Mouse (Mus musculus) E14TG2a.4 (cell line): ENCODE results near the gene Sh2d6.

Experiments used
- H3K27me3 ChIP-seq: 2 replicates; pipeline ENCODE4 v1.6.1; 2014; ENCODE audit warnings: low read length, control low read depth; ENCODE audit not compliant: insufficient read depth
- H3K36me3 ChIP-seq: 2 replicates; pipeline ENCODE4 v1.6.1; 2014; ENCODE audit warnings: low read length, control low read depth; ENCODE audit not compliant: insufficient read depth
- H3K4me1 ChIP-seq: replicated peaks from 2 replicates; pipeline ENCODE4 v1.6.1; 2014; ENCODE audit warnings: low read depth, low read length, control low read depth
- H3K4me3 ChIP-seq: replicated peaks from 2 replicates; pipeline ENCODE4 v1.5.1; 2014; ENCODE audit warnings: mild to moderate bottlenecking, low read length
- H3K9me3 ChIP-seq: 2 replicates; pipeline ENCODE4 v1.6.1; 2014; ENCODE audit warnings: low read length, control low read depth
- CTCF ChIP-seq: conservative IDR thresholded peaks from 2 replicates; pipeline ENCODE4 v1.5.1; 2014; ENCODE audit warnings: low read length
- NANOG ChIP-seq: IDR thresholded peaks from 2 replicates; pipeline ENCODE4 v1.6.1; 2014; ENCODE audit warnings: borderline replicate concordance, low read length, mixed read lengths
- POU5F1 ChIP-seq: IDR thresholded peaks from 2 replicates; pipeline ENCODE4 v1.6.1; 2014; ENCODE audit warnings: low read length, borderline replicate concordance

Gene Sh2d6

DNA sequence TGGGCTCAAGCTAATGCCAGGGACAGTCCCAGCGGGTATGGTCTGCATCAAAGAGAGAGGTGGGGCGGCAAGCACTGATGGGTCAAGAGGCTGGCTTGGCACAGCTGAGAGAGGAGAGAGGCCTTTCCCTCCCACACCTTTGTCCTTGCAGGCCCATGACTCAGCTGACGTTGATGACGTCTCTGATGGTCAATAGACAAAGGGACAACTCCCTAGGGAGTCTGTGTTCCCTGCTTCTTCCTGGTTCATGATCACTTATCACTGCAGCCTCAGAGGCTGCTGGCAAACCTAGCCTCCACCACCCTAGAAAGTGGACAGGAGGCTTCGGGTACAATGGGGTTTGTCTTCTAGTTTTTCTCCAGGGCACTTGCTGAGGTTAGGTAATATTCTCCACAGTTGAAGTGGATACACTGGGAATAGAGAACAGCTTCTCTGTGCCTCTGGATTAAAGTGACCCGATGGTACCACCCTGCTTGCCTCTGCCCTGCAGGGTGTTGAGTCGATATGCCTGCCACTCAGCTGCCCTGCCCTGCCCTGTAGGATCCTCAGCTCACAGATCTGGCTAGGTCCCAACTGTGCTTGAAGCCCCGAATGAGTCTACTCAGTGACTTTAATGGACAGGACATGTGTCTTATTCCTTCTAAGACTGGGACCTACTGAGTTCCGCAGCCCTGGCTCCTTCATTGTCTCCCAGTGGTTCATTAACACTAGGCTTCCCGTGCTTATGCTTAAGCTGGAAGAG is 7.1 kb upstream of the Sh2d6 start:
- TF ChIP-seq CTCF (no peak), POU5F1 (no peak), NANOG (no peak)

DNA sequence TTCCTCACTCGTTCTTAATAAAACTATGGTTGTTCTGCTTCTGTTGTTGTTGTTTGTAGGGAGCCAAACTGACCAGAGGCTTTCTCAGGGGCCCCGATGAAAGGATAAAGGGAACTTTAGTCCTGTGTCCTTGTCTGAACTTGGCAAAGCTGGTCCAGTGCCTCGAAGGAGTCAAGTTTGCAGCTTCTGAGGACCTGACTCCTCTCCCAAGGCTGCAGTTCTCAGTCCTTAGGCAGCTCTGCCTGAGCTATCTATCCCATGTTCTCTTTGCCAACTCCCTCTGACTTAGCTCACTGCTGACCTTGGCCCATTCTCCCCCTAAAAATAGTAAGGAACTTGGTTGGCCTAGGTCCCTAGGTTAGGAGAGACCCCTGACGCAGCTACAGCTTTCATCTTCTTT is 5.6 kb upstream of the Sh2d6 start:
- no peaks in the 10 kb centered on the region for H3K27me3 ChIP-seq
- H3K4me1 ChIP-seq, result no peaks in the 10 kb centered on the region
- H3K9me3 ChIP-seq, result no peaks in the 10 kb centered on the region
- H3K4me3 ChIP-seq, result no peak overlapping the region
- TF ChIP-seq CTCF (no peak), POU5F1 (no peak), NANOG (no peak)
- H3K36me3 ChIP-seq, result no peaks in the 10 kb centered on the region

More for the DNA sequence above, 7.1 kb upstream of the Sh2d6 start:
- Histone ChIP-seq H3K4me1 (no peaks in the 10 kb centered on the region), H3K27me3 (no peaks in the 10 kb centered on the region), H3K9me3 (no peaks in the 10 kb centered on the region), H3K4me3 (no peak overlapping the region), H3K36me3 (no peaks in the 10 kb centered on the region)

DNA sequence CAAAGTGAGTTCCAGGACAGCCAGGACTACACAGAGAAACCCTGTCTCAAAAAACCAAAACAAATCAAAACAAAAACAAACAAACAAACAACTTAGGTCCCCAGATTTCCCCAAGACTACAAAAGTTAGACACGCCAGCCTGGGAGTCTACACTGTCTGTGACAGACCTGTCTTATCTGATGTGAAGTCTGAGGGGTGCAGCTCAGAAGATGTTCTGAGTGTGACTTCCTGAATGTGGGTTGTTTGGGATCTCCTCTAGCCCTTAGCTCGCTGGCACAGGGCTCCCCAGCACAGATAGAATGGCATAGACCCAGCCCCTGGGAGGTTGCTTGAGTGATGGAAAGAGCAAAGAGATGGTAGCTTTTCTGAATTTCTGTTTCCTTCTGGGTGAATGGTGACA is 2.7 kb upstream of the Sh2d6 start:
- no peak for TF ChIP-seq NANOG
- TF ChIP-seq POU5F1, result no peak
- TF ChIP-seq CTCF, result no peak
- H3K4me3 ChIP-seq, result no peak overlapping the region
- H3K9me3 ChIP-seq, result no peaks in the 10 kb centered on the region
- H3K4me1 ChIP-seq, result peaks cover 19% of the 10 kb centered on the region
- no peaks in the 10 kb centered on the region for H3K36me3 ChIP-seq
- H3K27me3 ChIP-seq, result 0 out of 2 replicates have a peak, but pooled peaks cover 9% of the 10 kb centered on the region

DNA sequence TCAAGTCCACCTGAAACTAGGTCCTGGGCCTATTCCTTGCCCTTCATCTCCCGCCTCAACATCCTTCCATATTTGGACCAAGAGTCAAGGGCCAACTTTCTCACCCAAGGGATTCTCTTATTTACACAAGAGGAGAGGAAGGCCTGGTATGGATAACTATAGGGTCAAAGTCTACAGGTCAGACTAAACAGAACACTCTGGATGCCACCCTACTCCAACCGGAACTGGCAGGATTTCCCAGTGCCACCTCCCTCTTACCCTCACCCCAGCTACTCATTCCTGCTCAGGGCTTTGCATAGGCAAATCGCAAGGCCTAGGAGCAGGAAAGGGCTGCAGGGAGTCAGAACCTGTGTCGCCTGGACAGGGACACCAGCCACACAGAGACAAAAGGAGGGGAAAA is 1.7 kb upstream of the Sh2d6 start:
- TF ChIP-seq NANOG (no peak), CTCF (no peak), POU5F1 (no peak)
- H3K27me3 ChIP-seq, result 0 out of 2 replicates have a peak, but pooled peaks cover 9% of the 10 kb centered on the region
- H3K9me3 ChIP-seq, result no peaks in the 10 kb centered on the region
- H3K36me3 ChIP-seq, result no peaks in the 10 kb centered on the region
- peaks cover 22% of the 10 kb centered on the region for H3K4me1 ChIP-seq
- no peak overlapping the region for H3K4me3 ChIP-seq

DNA sequence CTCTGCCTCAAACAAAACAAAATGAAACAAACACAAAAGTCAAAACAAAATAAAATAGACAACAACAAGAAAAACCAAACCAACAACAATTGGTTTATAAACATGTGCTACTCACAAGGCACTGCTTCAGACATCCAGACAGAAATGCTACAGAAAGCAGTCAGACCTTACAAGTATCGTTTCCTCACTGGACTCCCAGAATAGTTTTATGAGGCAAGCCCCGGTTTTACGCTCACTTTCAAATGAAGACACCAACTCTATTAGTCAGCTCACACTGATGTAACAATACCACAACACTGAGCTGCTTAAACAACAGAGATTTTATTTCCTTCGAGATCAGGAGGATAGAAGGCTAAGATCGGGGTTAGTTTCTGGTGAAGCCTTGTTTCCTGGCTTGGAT is 781 bp upstream of the Sh2d6 start:
- no peaks in the 10 kb centered on the region for H3K9me3 ChIP-seq
- H3K4me3 ChIP-seq, result no peak overlapping the region
- peaks cover 22% of the 10 kb centered on the region for H3K4me1 ChIP-seq
- TF ChIP-seq POU5F1 (no peak), NANOG (no peak), CTCF (no peak)
- no peaks in the 10 kb centered on the region for H3K36me3 ChIP-seq
- peaks cover 12% of the 10 kb centered on the region for H3K27me3 ChIP-seq

- Histone ChIP-seq H3K36me3 (no peaks in the 10 kb centered on the region), H3K9me3 (no peaks in the 10 kb centered on the region), H3K27me3 (peaks cover 22% of the 10 kb centered on the region), H3K4me1 (peaks cover 24% of the 10 kb centered on the region), H3K4me3 (no peak overlapping the region)
- no peak for TF ChIP-seq NANOG
Observed at GRCm38 (mm10) chr6:72520904-72521303, 603 bp downstream of the Sh2d6 start.

DNA sequence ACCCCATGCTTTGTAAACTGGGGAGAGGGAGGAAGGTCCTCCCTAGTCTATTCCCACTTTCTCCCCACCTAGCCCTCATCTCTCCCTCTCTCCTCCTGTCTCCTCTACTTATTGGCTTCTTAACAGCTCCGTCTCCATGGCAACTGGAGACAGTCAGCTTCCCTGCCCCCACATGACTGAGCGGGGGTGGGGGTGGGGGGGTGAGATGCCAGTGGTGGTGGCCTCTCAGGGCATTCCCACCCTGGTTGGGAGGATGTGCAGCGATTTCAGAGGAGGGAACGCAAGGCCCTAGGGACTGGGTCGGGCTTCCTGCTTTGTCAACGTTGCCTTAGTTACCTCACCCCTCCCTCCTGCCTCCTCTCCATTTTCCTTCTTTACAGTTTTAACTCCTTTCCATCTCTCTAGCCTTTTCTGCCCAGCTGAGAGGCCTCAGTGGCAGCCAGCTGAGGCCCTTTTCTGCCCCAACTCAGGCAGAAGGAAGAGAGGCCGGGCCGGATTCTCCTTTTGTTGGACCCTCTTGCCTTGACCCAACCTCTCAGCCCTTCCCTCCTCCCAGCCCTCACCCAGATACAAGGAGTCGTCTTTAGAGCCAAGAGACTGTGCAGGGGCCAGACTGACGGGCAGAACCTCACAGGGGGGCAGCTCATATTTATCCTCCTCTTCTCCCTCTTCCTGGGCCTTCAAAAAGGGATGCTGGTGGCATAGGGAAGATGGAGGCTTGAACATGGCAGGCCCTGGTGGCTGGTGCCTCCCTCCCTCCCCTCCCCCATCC is 1.4 kb downstream of the Sh2d6 start:
- H3K9me3 ChIP-seq, result no peaks in the 10 kb centered on the region
- H3K4me3 ChIP-seq, result peak overlapping the region; percentile 32; the same call in 1 of the 2 replicates
- H3K36me3 ChIP-seq, result no peaks in the 10 kb centered on the region
- TF ChIP-seq POU5F1 (no peak), CTCF (no peak), NANOG (no peak)
- H3K4me1 ChIP-seq, result peaks cover 32% of the 10 kb centered on the region
- peaks cover 27% of the 10 kb centered on the region for H3K27me3 ChIP-seq

DNA sequence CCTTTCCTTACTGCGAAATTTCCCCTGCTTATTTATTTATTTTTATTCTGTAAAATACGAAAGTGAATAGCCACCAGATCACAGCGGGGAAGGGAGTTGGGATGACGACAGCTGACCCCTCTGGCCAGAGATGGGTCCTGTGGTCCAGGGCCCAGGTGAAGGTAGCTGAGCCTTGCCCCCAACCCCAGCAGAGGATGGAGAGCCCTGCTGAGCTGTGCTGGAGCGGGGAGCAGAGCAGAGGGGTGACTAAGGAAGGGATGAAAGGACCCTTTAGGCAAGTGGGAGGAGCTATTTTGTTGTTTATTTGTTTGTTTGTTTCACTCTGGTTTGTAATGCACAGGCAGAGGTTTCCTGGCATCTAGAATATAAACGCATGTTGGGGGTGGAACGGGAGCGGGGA is 2.2 kb downstream of the Sh2d6 start:
- no peaks in the 10 kb centered on the region for H3K9me3 ChIP-seq
- no peak for TF ChIP-seq NANOG
- no peak for TF ChIP-seq CTCF
- TF ChIP-seq POU5F1, result no peak

GRCm38 (mm10) chr6:72518842-72519241 is 2.7 kb downstream of the Sh2d6 start:
- Histone ChIP-seq H3K36me3 (no peaks in the 10 kb centered on the region), H3K9me3 (no peaks in the 10 kb centered on the region), H3K27me3 (peaks cover 29% of the 10 kb centered on the region), H3K4me3 (no peak overlapping the region), H3K4me1 (peaks cover 43% of the 10 kb centered on the region)
- TF ChIP-seq POU5F1 (no peak), NANOG (no peak), CTCF (no peak)

More for the DNA sequence above, 2.2 kb downstream of the Sh2d6 start:
- Histone ChIP-seq H3K4me3 (no peak overlapping the region), H3K27me3 (peaks cover 29% of the 10 kb centered on the region), H3K36me3 (no peaks in the 10 kb centered on the region), H3K4me1 (peaks cover 38% of the 10 kb centered on the region)
